Mouse (Mus musculus) kidney, adult 18-20 months (tissue): ENCODE data around the gene Grasp.

Experiments
- DNase-seq: peaks from one replicate; pipeline ENCODE4 v3.0.0; 2021

The Grasp gene

GRCm38 (mm10) chr15:101224006-101224906 is at the start of gene Grasp:
Gene Grasp (plus strand): TSS chr15:101224188.
- peak; percentile 90 for DNase-seq

- peak; percentile 25 for DNase-seq
Measured at GRCm38 (mm10) chr15:101174294-101175130, 49.5 kb upstream of the Grasp start.

- no peak for DNase-seq
Measured at GRCm38 (mm10) chr15:101175131-101175460, 48.9 kb upstream of the Grasp start.

GRCm38 (mm10) chr15:101175613-101176283 is 48.2 kb upstream of the Grasp start:
- DNase-seq, result no peak

- no peak for DNase-seq
Measured at GRCm38 (mm10) chr15:101176284-101176680, 47.7 kb upstream of the Grasp start.

- no peak for DNase-seq
Measured at GRCm38 (mm10) chr15:101176795-101177691, 46.9 kb upstream of the Grasp start.

GRCm38 (mm10) chr15:101180363-101181105 is 43.5 kb upstream of the Grasp start:
- DNase-seq, result no peak

- no peak for DNase-seq
Measured at GRCm38 (mm10) chr15:101181106-101181466, 42.9 kb upstream of the Grasp start.

- no peak for DNase-seq
Measured at GRCm38 (mm10) chr15:101181500-101181899, 42.5 kb upstream of the Grasp start.

GRCm38 (mm10) chr15:101182676-101183075 is 41.3 kb upstream of the Grasp start:
- no peak for DNase-seq

GRCm38 (mm10) chr15:101184300-101184699 is 39.7 kb upstream of the Grasp start:
- DNase-seq, result no peak

- DNase-seq, result no peak
Measured at GRCm38 (mm10) chr15:101185549-101185948, 38.4 kb upstream of the Grasp start.

- DNase-seq, result peak; percentile 48
Measured at GRCm38 (mm10) chr15:101187907-101188306, 36.1 kb upstream of the Grasp start.

GRCm38 (mm10) chr15:101189981-101190761 is 33.8 kb upstream of the Grasp start:
- DNase-seq, result no peak

GRCm38 (mm10) chr15:101190762-101191150 is 33.2 kb upstream of the Grasp start:
- DNase-seq, result no peak

GRCm38 (mm10) chr15:101191459-101192259 is 32.3 kb upstream of the Grasp start:
- DNase-seq, result no peak

GRCm38 (mm10) chr15:101192260-101192640 is 31.7 kb upstream of the Grasp start:
- DNase-seq, result no peak

- DNase-seq, result no peak
Measured at GRCm38 (mm10) chr15:101192651-101193050, 31.3 kb upstream of the Grasp start.

GRCm38 (mm10) chr15:101193971-101194370 is 30.0 kb upstream of the Grasp start:
- DNase-seq, result no peak
